Mouse (Mus musculus): ENCODE measurements around the gene Kif1b. TPM values are rescaled to one million over a fixed set of nuclear protein-coding genes. Genes with fewer than 3 reads are reported as not detected.

Gene Kif1b
- polyA plus RNA-seq, 1 experiment, result 10.1 TPM

GRCm38 (mm10) chr4:149131789-149132565 is 175.5 kb downstream of the Kif1b start:
- no peak overlapping the region for H3K4me3 ChIP-seq (ENCODE audit: insufficient read depth, poor library complexity, severe bottlenecking)
- H3K36me3 ChIP-seq (ENCODE audit: control insufficient read depth, insufficient read depth), result peaks cover 13% of the 10 kb centered on the region
- H3K79me2 ChIP-seq (ENCODE audit: control insufficient read depth, insufficient read depth), result peaks cover 36% of the 10 kb centered on the region
- H3ac ChIP-seq (ENCODE audit: control insufficient read depth, insufficient read length, low read depth), result no peak overlapping the region
- H3K79me3 ChIP-seq (ENCODE audit: low read depth), result peaks cover 10% of the 10 kb centered on the region
- H3K27me3 ChIP-seq (ENCODE audit: control insufficient read depth, insufficient read depth, insufficient read length), result no peaks in the 10 kb centered on the region
- TF ChIP-seq FOSL1 (IDR thresholded peaks at IDR 0.05; ENCODE audit: insufficient read depth, low read length, poor library complexity, severe bottlenecking), result no peak
- TF ChIP-seq CEBPB (IDR thresholded peaks at IDR 0.05; ENCODE audit: low read depth), result no peak
- TF ChIP-seq USF1 (IDR thresholded peaks at IDR 0.05; ENCODE audit: low read depth), result no peak
- no peak for TF ChIP-seq MAX (IDR thresholded peaks at IDR 0.05)
- no peak for TF ChIP-seq MYOG (IDR thresholded peaks at IDR 0.05; ENCODE audit: control insufficient read depth, extremely low read depth, insufficient read length)
- no peak for TF ChIP-seq CTCF (IDR thresholded peaks at IDR 0.05; ENCODE audit: control insufficient read depth, insufficient read depth, insufficient read length)
- no peak for TF ChIP-seq MYOD1 (IDR thresholded peaks at IDR 0.05; ENCODE audit: control insufficient read depth, insufficient read length, low read depth)

GRCm38 (mm10) chr4:149131021-149131752 is 176.3 kb downstream of the Kif1b start:
- Histone ChIP-seq H3K27me3 (ENCODE audit: control insufficient read depth, insufficient read depth, insufficient read length) (no peaks in the 10 kb centered on the region), H3K36me3 (ENCODE audit: control insufficient read depth, insufficient read depth) (peaks cover 14% of the 10 kb centered on the region), H3K79me3 (ENCODE audit: low read depth) (peaks cover 8% of the 10 kb centered on the region), H3K4me3 (ENCODE audit: insufficient read depth, poor library complexity, severe bottlenecking) (no peak overlapping the region), H3ac (ENCODE audit: control insufficient read depth, insufficient read length, low read depth) (no peak overlapping the region), H3K79me2 (ENCODE audit: control insufficient read depth, insufficient read depth) (peaks cover 28% of the 10 kb centered on the region)
- TF ChIP-seq FOSL1 (IDR thresholded peaks at IDR 0.05; ENCODE audit: insufficient read depth, low read length, poor library complexity, severe bottlenecking), result no peak
- TF ChIP-seq MYOG (IDR thresholded peaks at IDR 0.05; ENCODE audit: control insufficient read depth, extremely low read depth, insufficient read length), result no peak
- TF ChIP-seq MAX (IDR thresholded peaks at IDR 0.05), result no peak
- no peak for TF ChIP-seq USF1 (IDR thresholded peaks at IDR 0.05; ENCODE audit: low read depth)
- no peak for TF ChIP-seq MYOD1 (IDR thresholded peaks at IDR 0.05; ENCODE audit: control insufficient read depth, insufficient read length, low read depth)

GRCm38 (mm10) chr4:149128467-149128866 is 179.0 kb downstream of the Kif1b start:
- Histone ChIP-seq H3K36me3 (ENCODE audit: control insufficient read depth, insufficient read depth) (peaks cover 19% of the 10 kb centered on the region), H3K79me3 (ENCODE audit: low read depth) (no peaks in the 10 kb centered on the region), H3K27me3 (ENCODE audit: control insufficient read depth, insufficient read depth, insufficient read length) (no peaks in the 10 kb centered on the region), H3ac (ENCODE audit: control insufficient read depth, insufficient read length, low read depth) (no peak overlapping the region), H3K4me3 (ENCODE audit: insufficient read depth, poor library complexity, severe bottlenecking) (no peak overlapping the region), H3K79me2 (ENCODE audit: control insufficient read depth, insufficient read depth) (peaks cover 6% of the 10 kb centered on the region)
- TF ChIP-seq CTCF (IDR thresholded peaks at IDR 0.05; ENCODE audit: control insufficient read depth, insufficient read depth, insufficient read length), result no peak
- no peak for TF ChIP-seq MYOD1 (IDR thresholded peaks at IDR 0.05; ENCODE audit: control insufficient read depth, insufficient read length, low read depth)
- no peak for TF ChIP-seq MYOG (IDR thresholded peaks at IDR 0.05; ENCODE audit: control insufficient read depth, extremely low read depth, insufficient read length)
- TF ChIP-seq MAX (IDR thresholded peaks at IDR 0.05), result no peak

GRCm38 (mm10) chr4:149126663-149127062 is 180.8 kb downstream of the Kif1b start, which contains the start of gene Cort:
Gene Cort, minus strand, starts transcription at chr4:149126763.
- H3K36me3 ChIP-seq (ENCODE audit: control insufficient read depth, insufficient read depth), result peaks cover 17% of the 10 kb centered on the region

More at GRCm38 (mm10) chr4:149126663-149127062, 180.8 kb downstream of the Kif1b start, which contains the start of gene Cort:
- no peak within 1 kb of the TSS for H3ac ChIP-seq (ENCODE audit: control insufficient read depth, insufficient read length, low read depth)
- H3K79me2 ChIP-seq (ENCODE audit: control insufficient read depth, insufficient read depth), result no peaks in the 10 kb centered on the region
- no peaks in the 10 kb centered on the region for H3K27me3 ChIP-seq (ENCODE audit: control insufficient read depth, insufficient read depth, insufficient read length)
- TF ChIP-seq MYOG (IDR thresholded peaks at IDR 0.05; ENCODE audit: control insufficient read depth, extremely low read depth, insufficient read length) (no peak), FOSL1 (IDR thresholded peaks at IDR 0.05; ENCODE audit: insufficient read depth, low read length, poor library complexity, severe bottlenecking) (no peak), CTCF (IDR thresholded peaks at IDR 0.05; ENCODE audit: control insufficient read depth, insufficient read depth, insufficient read length) (no peak), MAX (IDR thresholded peaks at IDR 0.05) (no peak), CEBPB (IDR thresholded peaks at IDR 0.05; ENCODE audit: low read depth) (no peak), USF1 (IDR thresholded peaks at IDR 0.05; ENCODE audit: low read depth) (no peak)
- H3K79me3 ChIP-seq (ENCODE audit: low read depth), result no peaks in the 10 kb centered on the region
- no peak within 1 kb of the TSS for H3K4me3 ChIP-seq (ENCODE audit: insufficient read depth, poor library complexity, severe bottlenecking)

Other genes with a start within 250 kb of the Kif1b start
- 40.3 TPM for gene Pex14, start 207.8 kb downstream of the Kif1b start, polyA plus RNA-seq (2012; fragmentation: generic; extraction: Trizol)
- gene Dffa, start 203.5 kb downstream of the Kif1b start, polyA plus RNA-seq (2012; fragmentation: generic; extraction: Trizol), result 13.1 TPM
- 0.20 TPM for gene Cort, start 180.9 kb downstream of the Kif1b start, polyA plus RNA-seq (2012; fragmentation: generic; extraction: Trizol)
- gene Cenps, start 170.1 kb downstream of the Kif1b start, polyA plus RNA-seq (2012; fragmentation: generic; extraction: Trizol), result 32.5 TPM
- 346 TPM for gene Pgd, start 140.9 kb downstream of the Kif1b start, polyA plus RNA-seq (2012; fragmentation: generic; extraction: Trizol)
- 51.6 TPM for gene Ube4b, start 119.1 kb upstream of the Kif1b start, polyA plus RNA-seq (2012; fragmentation: generic; extraction: Trizol)
- gene Rbp7, start 147.3 kb upstream of the Kif1b start, polyA plus RNA-seq (2012; fragmentation: generic; extraction: Trizol), result not detected
- gene Tmem274, start 169.7 kb upstream of the Kif1b start, polyA plus RNA-seq (2012; fragmentation: generic; extraction: Trizol), result not detected
- gene Nmnat1, start 177.5 kb upstream of the Kif1b start, polyA plus RNA-seq (2012; fragmentation: generic; extraction: Trizol), result 8.8 TPM
- gene Lzic, start 177.5 kb upstream of the Kif1b start, polyA plus RNA-seq (2012; fragmentation: generic; extraction: Trizol), result 44.7 TPM
- 57.8 TPM for gene Ctnnbip1, start 210.5 kb upstream of the Kif1b start, polyA plus RNA-seq (2012; fragmentation: generic; extraction: Trizol)

Data from C2C12 (cell line).